Comparison of ENCODE assay signal across 9 mouse cellular contexts in genomic region chr9:48910885-48911537, GRCm38 (mm10). TPM values are rescaled to one million over a fixed set of nuclear protein-coding genes. Genes with fewer than 3 reads are reported as not detected.
A peak's percentile ranks its signal among the peaks of the same experiment; 100 is the strongest.
DNase-seq lines count a peak whose midpoint lies in the region; ATAC-seq lines count a peak whose summit lies in the region.
"Had no signal": no experiment of that assay in that cellular context is flagged by ENCODE, and none has a peak within 500 bp of the region (broad histone marks: within the 10 kb centered on the region; RNA-seq: fewer than 3 reads in every experiment).

TSS of gene Htr3a (minus strand) at chr9:48911099.

- WGBS in heart, embryonic 16.5 days, result 1% methylated on average over 9 of the region's 9 CpGs
- 2% methylated on average over 9 of the region's 9 CpGs for WGBS in lung, embryonic 16.5 days

- ATAC-seq in erythroid progenitor cell, adult 5-6 weeks (replicated peaks; ENCODE audit: low FRiP score, poor library complexity, severe bottlenecking), result 0 out of 2 replicates have a peak, but pooled peaks have one; percentile 39
- peak; percentile 89 for ATAC-seq in heart, embryonic 16.5 days (replicated peaks; ENCODE audit: extremely low read depth, insufficient read depth, low FRiP score)
- peak; percentile 83 for ATAC-seq in lung, embryonic 16.5 days (ENCODE audit: low read depth)
- no peak for ATAC-seq in monocyte, adult 5-6 weeks (replicated peaks; ENCODE audit: insufficient number of reproducible peaks, low FRiP score, low TSS enrichment, poor library complexity, severe bottlenecking)

- H3K27ac ChIP-seq in heart, embryonic 16.5 days (ENCODE audit: low read length), result peak within 1 kb of the TSS; percentile 40; the same call in 1 of the 2 replicates
- no peak within 1 kb of the TSS for H3K27ac ChIP-seq in lung, embryonic 16.5 days (ENCODE audit: low read length)

- H3K4me2 ChIP-seq in heart, embryonic 16.5 days (ENCODE audit: low read depth, low read length), result 0 out of 2 replicates have a peak within 1 kb of the TSS, but pooled peaks have one; percentile 2
- no peak within 1 kb of the TSS for H3K4me2 ChIP-seq in lung, embryonic 16.5 days (ENCODE audit: low read depth, low read length)

- H3K9ac ChIP-seq in heart, embryonic 16.5 days (ENCODE audit: low read length), result no peak within 1 kb of the TSS
- H3K9ac ChIP-seq in lung, embryonic 16.5 days (ENCODE audit: low read length), result no peak within 1 kb of the TSS

- H3K27me3 ChIP-seq in heart, embryonic 16.5 days (ENCODE audit: control insufficient read depth, insufficient read depth, low read length), result peaks cover 7% of the 10 kb centered on the region; the same call in 1 of the 2 replicates
- no peaks in the 10 kb centered on the region; the same call in 1 of the 2 replicates for H3K27me3 ChIP-seq in lung, embryonic 16.5 days (ENCODE audit: control insufficient read depth, insufficient read depth, low read depth, low read length)

- H3K4me1 ChIP-seq in heart, embryonic 16.5 days (ENCODE audit: control insufficient read depth, insufficient read depth, low read length), result peaks cover 8% of the 10 kb centered on the region
- peaks cover 2% of the 10 kb centered on the region; the same call in 1 of the 2 replicates for H3K4me1 ChIP-seq in lung, embryonic 16.5 days (replicated peaks; ENCODE audit: control insufficient read depth, insufficient read depth, low read length)

- peak; percentile 33 for DNase-seq in urinary bladder, postnatal 14 days (ENCODE audit: low spot score)
- no peak for DNase-seq in urinary bladder, postnatal 25 days (ENCODE audit: low spot score)
- peak; percentile 71 for DNase-seq in layer of hippocampus, adult 11-12 months (ENCODE audit: low spot score)
- peak; percentile 71 for DNase-seq in right cerebral cortex, postnatal 14 days

- no peaks in the 10 kb centered on the region for H3K9me3 ChIP-seq in heart, embryonic 16.5 days (replicated peaks; ENCODE audit: control insufficient read depth, low read length)
- no peaks in the 10 kb centered on the region for H3K9me3 ChIP-seq in lung, embryonic 16.5 days (ENCODE audit: control insufficient read depth, low read length)

- no peak within 1 kb of the TSS for H3K4me3 ChIP-seq in heart, embryonic 16.5 days (ENCODE audit: low read length)
- H3K4me3 ChIP-seq in lung, embryonic 16.5 days (ENCODE audit: low read length), result no peak within 1 kb of the TSS

- H3K36me3 ChIP-seq in heart, embryonic 16.5 days (ENCODE audit: control insufficient read depth, insufficient read depth), result no peaks in the 10 kb centered on the region
- H3K36me3 ChIP-seq in lung, embryonic 16.5 days (ENCODE audit: control insufficient read depth, insufficient read depth, low read length), result no peaks in the 10 kb centered on the region

RNA-seq across cellular contexts. Expression of gene Htr3a, which starts in this region (rescaled TPM):
- total RNA-seq in erythroid progenitor cell, adult 5-6 weeks (2015; ENCODE audit: low replicate concordance), result not detected in 2 replicates
- not detected in 2 replicates for total RNA-seq in erythroid progenitor cell, adult 5-6 weeks (2017; ENCODE audit: low replicate concordance)
- polyA plus RNA-seq in heart, embryonic 16.5 days (2015; fragmentation: Nextera tagmentation; extraction: Ambion mirVana), result 1.0 and 1.8 TPM in 2 replicates
- 1.3 and 1.9 TPM in 2 replicates for polyA plus RNA-seq in lung, embryonic 16.5 days (2015; fragmentation: Nextera tagmentation; extraction: Ambion mirVana)
- total RNA-seq in monocyte, adult 5-6 weeks (2017), result not detected in 3 replicates
- total RNA-seq: CH12.LX had no signal

Comparison
In these comparisons a context has a peak if more than half of its experiments do, and no peak if none do; other contexts are left out.
1. Peak in ATAC-seq in erythroid progenitor cell, adult 5-6 weeks; RNA of the gene not detected or under 1 TPM.